Mouse (Mus musculus): ENCODE data around the gene Cdh9. TPM values are rescaled to one million over a fixed set of nuclear protein-coding genes. Genes with fewer than 3 reads are reported as not detected.

Gene Cdh9
- not detected for polyA plus RNA-seq (2012; fragmentation: generic; extraction: Trizol)

- TF ChIP-seq USF1 (IDR thresholded peaks at IDR 0.05; ENCODE audit: low read depth) (peak; percentile 45), MYOG (IDR thresholded peaks at IDR 0.05; ENCODE audit: control insufficient read depth in 1 of 3, insufficient read depth in 1 of 3, insufficient read length in 2 of 3, low read depth in 2 of 3) (no peak)
Observed at GRCm38 (mm10) chr15:16728470-16729011, at the start of gene Cdh9. Gene Cdh9, plus strand, starts transcription at chr15:16728756.

GRCm38 (mm10) chr15:16679096-16679495 is 49.5 kb upstream of the Cdh9 start:
- Histone ChIP-seq H3K79me2 (ENCODE audit: control insufficient read depth, insufficient read depth) (no peaks in the 10 kb centered on the region), H3K4me3 (no peak overlapping the region), H3K27me3 (ENCODE audit: control insufficient read depth, insufficient read depth, insufficient read length) (no peaks in the 10 kb centered on the region), H3ac (ENCODE audit: control insufficient read depth, insufficient read length) (no peak overlapping the region), H3K36me3 (ENCODE audit: control insufficient read depth, insufficient read depth) (no peaks in the 10 kb centered on the region), H3K4me2 (ENCODE audit: low read depth) (no peak overlapping the region)
- no peak for TF ChIP-seq MYOD1 (IDR thresholded peaks at IDR 0.05; ENCODE audit: control insufficient read depth in 1 of 3, insufficient read length in 2 of 3, low read depth in 2 of 3)
- no peak for TF ChIP-seq MAX (IDR thresholded peaks at IDR 0.05; ENCODE audit: low read depth)
- TF ChIP-seq USF1 (IDR thresholded peaks at IDR 0.05; ENCODE audit: low read depth): no peak
- no peak for TF ChIP-seq SRF (IDR thresholded peaks at IDR 0.05; ENCODE audit: control insufficient read depth, insufficient read length, low read depth)
- TF ChIP-seq MYOG (IDR thresholded peaks at IDR 0.05; ENCODE audit: control insufficient read depth in 1 of 3, insufficient read depth in 1 of 3, insufficient read length in 2 of 3, low read depth in 2 of 3): no peak
- no peak for TF ChIP-seq TCF12 (IDR thresholded peaks at IDR 0.05; ENCODE audit: insufficient read depth, poor library complexity, severe bottlenecking)
- no peak for TF ChIP-seq REST (IDR thresholded peaks at IDR 0.05; ENCODE audit: insufficient read depth, insufficient read length)
- no peak for TF ChIP-seq TCF3 (IDR thresholded peaks at IDR 0.05; ENCODE audit: insufficient read length, low read depth)
- TF ChIP-seq CEBPB (IDR thresholded peaks at IDR 0.05; ENCODE audit: insufficient read depth, poor library complexity, severe bottlenecking): no peak
- TF ChIP-seq E2F4 (IDR thresholded peaks at IDR 0.05; ENCODE audit: insufficient read depth): no peak
- TF ChIP-seq POLR2AphosphoS2 (IDR thresholded peaks at IDR 0.05; ENCODE audit: insufficient read length, low read depth): no peak
- TF ChIP-seq POLR2A (IDR thresholded peaks at IDR 0.05; ENCODE audit: insufficient read length, low read depth): no peak

More at GRCm38 (mm10) chr15:16728470-16729011, at the start of gene Cdh9:
- H3K79me2 ChIP-seq (ENCODE audit: control insufficient read depth, insufficient read depth): no peaks in the 10 kb centered on the region
- peak within 1 kb of the TSS; percentile 42 for H3K4me2 ChIP-seq (ENCODE audit: low read depth)
- no peaks in the 10 kb centered on the region for H3K27me3 ChIP-seq (ENCODE audit: control insufficient read depth, insufficient read depth, insufficient read length)
- no peak within 1 kb of the TSS for H3K4me3 ChIP-seq
- H3ac ChIP-seq (ENCODE audit: control insufficient read depth, insufficient read length): no peak within 1 kb of the TSS
- no peaks in the 10 kb centered on the region for H3K36me3 ChIP-seq (ENCODE audit: control insufficient read depth, insufficient read depth)

GRCm38 (mm10) chr15:16699821-16700220 is 28.7 kb upstream of the Cdh9 start:
- Histone ChIP-seq H3ac (ENCODE audit: control insufficient read depth, insufficient read length) (no peak overlapping the region), H3K27me3 (ENCODE audit: control insufficient read depth, insufficient read depth, insufficient read length) (no peaks in the 10 kb centered on the region), H3K36me3 (ENCODE audit: control insufficient read depth, insufficient read depth) (no peaks in the 10 kb centered on the region), H3K4me2 (ENCODE audit: low read depth) (no peak overlapping the region), H3K4me3 (no peak overlapping the region), H3K79me2 (ENCODE audit: control insufficient read depth, insufficient read depth) (no peaks in the 10 kb centered on the region)
- no peak for TF ChIP-seq REST (IDR thresholded peaks at IDR 0.05; ENCODE audit: insufficient read depth, insufficient read length)
- TF ChIP-seq MAX (IDR thresholded peaks at IDR 0.05; ENCODE audit: low read depth): no peak
- TF ChIP-seq TCF12 (IDR thresholded peaks at IDR 0.05; ENCODE audit: insufficient read depth, poor library complexity, severe bottlenecking): no peak
- TF ChIP-seq SRF (IDR thresholded peaks at IDR 0.05; ENCODE audit: control insufficient read depth, insufficient read length, low read depth): no peak
- TF ChIP-seq MYOG (IDR thresholded peaks at IDR 0.05; ENCODE audit: control insufficient read depth in 1 of 3, insufficient read depth in 1 of 3, insufficient read length in 2 of 3, low read depth in 2 of 3): no peak
- TF ChIP-seq CEBPB (IDR thresholded peaks at IDR 0.05; ENCODE audit: insufficient read depth, poor library complexity, severe bottlenecking): no peak
- no peak for TF ChIP-seq MYOD1 (IDR thresholded peaks at IDR 0.05; ENCODE audit: control insufficient read depth in 1 of 3, insufficient read length in 2 of 3, low read depth in 2 of 3)
- no peak for TF ChIP-seq TCF3 (IDR thresholded peaks at IDR 0.05; ENCODE audit: insufficient read length, low read depth)
- TF ChIP-seq USF1 (IDR thresholded peaks at IDR 0.05; ENCODE audit: low read depth): no peak
- TF ChIP-seq POLR2AphosphoS2 (IDR thresholded peaks at IDR 0.05; ENCODE audit: insufficient read length, low read depth): no peak
- no peak for TF ChIP-seq E2F4 (IDR thresholded peaks at IDR 0.05; ENCODE audit: insufficient read depth)
- TF ChIP-seq POLR2A (IDR thresholded peaks at IDR 0.05; ENCODE audit: insufficient read length, low read depth): no peak

DNA sequence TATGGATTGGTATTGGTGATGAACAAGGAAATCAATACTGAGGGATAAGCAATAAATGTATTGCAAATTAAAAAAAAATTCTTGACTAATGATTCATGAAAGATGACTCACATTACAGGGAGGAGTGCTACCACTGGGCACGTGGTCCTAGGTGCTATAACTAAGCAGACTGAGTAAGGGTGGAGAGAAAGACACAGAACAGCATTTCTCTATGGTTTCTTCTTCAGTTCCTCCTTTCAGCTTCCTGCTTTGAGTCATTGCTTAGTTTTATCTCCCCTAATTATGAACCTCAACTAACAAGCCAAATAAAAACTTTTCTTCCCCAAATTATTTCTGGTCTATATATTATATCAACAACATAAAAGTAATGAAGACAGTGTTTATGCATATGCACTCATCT is 26.2 kb upstream of the Cdh9 start:
- Histone ChIP-seq H3K79me2 (ENCODE audit: control insufficient read depth, insufficient read depth) (no peaks in the 10 kb centered on the region), H3K27me3 (ENCODE audit: control insufficient read depth, insufficient read depth, insufficient read length) (no peaks in the 10 kb centered on the region), H3ac (ENCODE audit: control insufficient read depth, insufficient read length) (no peak overlapping the region), H3K4me2 (ENCODE audit: low read depth) (no peak overlapping the region), H3K4me3 (no peak overlapping the region), H3K36me3 (ENCODE audit: control insufficient read depth, insufficient read depth) (no peaks in the 10 kb centered on the region)
- TF ChIP-seq USF1 (IDR thresholded peaks at IDR 0.05; ENCODE audit: low read depth) (no peak), TCF12 (IDR thresholded peaks at IDR 0.05; ENCODE audit: insufficient read depth, poor library complexity, severe bottlenecking) (no peak), MYOG (IDR thresholded peaks at IDR 0.05; ENCODE audit: control insufficient read depth in 1 of 3, insufficient read depth in 1 of 3, insufficient read length in 2 of 3, low read depth in 2 of 3) (no peak), TCF3 (IDR thresholded peaks at IDR 0.05; ENCODE audit: insufficient read length, low read depth) (no peak)

DNA sequence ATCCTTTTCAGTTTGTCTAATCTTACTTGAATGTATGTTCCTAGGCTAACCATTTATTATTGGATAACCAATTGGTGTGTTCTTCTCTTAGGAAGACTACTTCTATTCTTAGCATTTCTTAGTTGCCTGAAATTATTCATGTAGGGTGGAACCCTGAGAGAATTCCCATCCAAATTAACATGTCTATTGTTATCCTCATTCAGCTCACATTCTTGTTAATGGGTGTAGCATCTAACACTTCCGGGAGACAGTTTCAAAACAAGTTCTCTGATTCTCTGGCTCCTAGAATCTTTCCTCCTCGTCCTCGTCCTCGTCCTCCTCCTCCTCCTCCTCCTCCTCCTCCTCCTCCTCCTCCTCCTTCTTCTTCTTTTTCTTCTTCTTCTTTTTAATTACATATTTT is 10.5 kb downstream of the Cdh9 start:
- Histone ChIP-seq H3K4me2 (ENCODE audit: low read depth) (no peak overlapping the region), H3K4me3 (no peak overlapping the region), H3K79me2 (ENCODE audit: control insufficient read depth, insufficient read depth) (no peaks in the 10 kb centered on the region), H3K36me3 (ENCODE audit: control insufficient read depth, insufficient read depth) (no peaks in the 10 kb centered on the region), H3K27me3 (ENCODE audit: control insufficient read depth, insufficient read depth, insufficient read length) (no peaks in the 10 kb centered on the region), H3ac (ENCODE audit: control insufficient read depth, insufficient read length) (no peak overlapping the region)
- TF ChIP-seq USF1 (IDR thresholded peaks at IDR 0.05; ENCODE audit: low read depth): no peak
- no peak for TF ChIP-seq POLR2A (IDR thresholded peaks at IDR 0.05; ENCODE audit: insufficient read length, low read depth)
- TF ChIP-seq TCF12 (IDR thresholded peaks at IDR 0.05; ENCODE audit: insufficient read depth, poor library complexity, severe bottlenecking): no peak
- TF ChIP-seq POLR2AphosphoS2 (IDR thresholded peaks at IDR 0.05; ENCODE audit: insufficient read length, low read depth): no peak
- no peak for TF ChIP-seq TCF3 (IDR thresholded peaks at IDR 0.05; ENCODE audit: insufficient read length, low read depth)
- no peak for TF ChIP-seq SRF (IDR thresholded peaks at IDR 0.05; ENCODE audit: control insufficient read depth, insufficient read length, low read depth)
- no peak for TF ChIP-seq MYOG (IDR thresholded peaks at IDR 0.05; ENCODE audit: control insufficient read depth in 1 of 3, insufficient read depth in 1 of 3, insufficient read length in 2 of 3, low read depth in 2 of 3)

Data from myocyte (in vitro differentiated cells).